In genomic region chr11:101058726-101059125, GRCm38 (mm10) we compare ENCODE assay signal across 7 mouse cellular contexts. TPM values are rescaled to one million over a fixed set of nuclear protein-coding genes. Genes with fewer than 3 reads are reported as not detected.
DNase-seq lines count a peak whose midpoint lies in the region; ATAC-seq and TF ChIP-seq lines count a peak whose summit lies in the region.

No protein-coding gene starts in this region.

- H3K4me3 ChIP-seq in layer of hippocampus, adult 2 months: no peak overlapping the region
- no peak overlapping the region for H3K4me3 ChIP-seq in embryonic fibroblast, embryonic 13.5 days (ENCODE audit: insufficient read depth, low read length)
- no peak overlapping the region for H3K4me3 ChIP-seq in heart, embryonic 10.5 days

- no peaks in the 10 kb centered on the region for H3K27me3 ChIP-seq in heart, embryonic 10.5 days (ENCODE audit: insufficient read depth, poor library complexity, severe bottlenecking)

- H3K4me1 ChIP-seq in embryonic fibroblast, embryonic 13.5 days (ENCODE audit: control insufficient read depth, insufficient read depth, low read length): peaks cover 30% of the 10 kb centered on the region
- H3K4me1 ChIP-seq in heart, embryonic 10.5 days: peaks cover 87% of the 10 kb centered on the region

- H3K27ac ChIP-seq in layer of hippocampus, adult 2 months: peak overlapping the region; percentile 88
- H3K27ac ChIP-seq in embryonic fibroblast, embryonic 13.5 days (ENCODE audit: insufficient read depth, low read length): 0 out of 2 replicates have a peak overlapping the region, but pooled peaks have one; percentile 96
- peak overlapping the region; percentile 89 for H3K27ac ChIP-seq in heart, embryonic 10.5 days

- ATAC-seq in megakaryocyte progenitor cell, adult 5-6 weeks (replicated peaks; ENCODE audit: poor library complexity): no peak

- 39% methylated on average over 5 of the region's 5 CpGs for WGBS in heart, embryonic 10.5 days

- no peak for DNase-seq in layer of hippocampus, adult 2 months (ENCODE audit: low spot score in 2 of 2)
- DNase-seq in layer of hippocampus, postnatal 25 days (ENCODE audit: extremely low spot score in 1 of 2, low spot score in 1 of 2): no peak
- no peak for DNase-seq in heart, embryonic 10.5 days (ENCODE audit: low spot score)
- DNase-seq in kidney, postnatal 14 days: peak; percentile 42
- DNase-seq in MN1 (ENCODE audit: low spot score): no peak

- H3K36me3 ChIP-seq in heart, embryonic 10.5 days: peaks cover 42% of the 10 kb centered on the region

- no peaks in the 10 kb centered on the region for H3K9me3 ChIP-seq in heart, embryonic 10.5 days

- no peak for TF ChIP-seq POLR2A in embryonic fibroblast, embryonic 13.5 days (IDR thresholded peaks at IDR 0.05; ENCODE audit: low read depth, low read length)

- no peak for TF ChIP-seq CTCF in layer of hippocampus, adult 2 months (conservative IDR thresholded peaks at IDR 0.05)
- no peak for TF ChIP-seq CTCF in embryonic fibroblast, embryonic 13.5 days (IDR thresholded peaks at IDR 0.05; ENCODE audit: borderline replicate concordance, insufficient read depth, low read length)

RNA-seq across cellular contexts. Expression of gene Naglu, which starts 11.1 kb away (rescaled TPM):
- total RNA-seq in layer of hippocampus, adult 2 months (2021): 1 to 10 TPM; 8.7 to 9.6 TPM
- 10 to 100 TPM in 1 of 2 experiments, 1 to 10 TPM in 1; 9.2 to 10.8 TPM for total RNA-seq in layer of hippocampus, postnatal 25 days (2021)
- 21.8 and 24.9 TPM in 2 replicates for polyA plus RNA-seq in embryonic fibroblast, embryonic 13.5 days (2011; ENCODE audit: insufficient read length, low read depth, missing spikeins)
- 13.9 and 15.8 TPM in 2 replicates for polyA plus RNA-seq in heart, embryonic 10.5 days (2016; fragmentation: Nextera tagmentation; extraction: Ambion mirVana)
- total RNA-seq in megakaryocyte progenitor cell, adult 5-6 weeks (2015): 6.0 and 8.4 TPM in 2 replicates
- 9.9 and 12.0 TPM in 2 replicates for total RNA-seq in megakaryocyte progenitor cell, adult 5-6 weeks (2017)

RNA-seq across cellular contexts. Expression of gene Hsd17b1, which starts 19.5 kb away (rescaled TPM):
- under 1 TPM; 0.71 to 0.92 TPM for total RNA-seq in layer of hippocampus, adult 2 months (2021)
- total RNA-seq in layer of hippocampus, postnatal 25 days (2021): under 1 TPM; 0.63 to 0.94 TPM
- 1.2 and 5.2 TPM in 2 replicates for polyA plus RNA-seq in embryonic fibroblast, embryonic 13.5 days (2011; ENCODE audit: insufficient read length, low read depth, missing spikeins)
- 0.21 TPM in 1 of 2 replicates, not detected in the other for polyA plus RNA-seq in heart, embryonic 10.5 days (2016; fragmentation: Nextera tagmentation; extraction: Ambion mirVana)
- 6.0 and 9.8 TPM in 2 replicates for total RNA-seq in megakaryocyte progenitor cell, adult 5-6 weeks (2015)
- total RNA-seq in megakaryocyte progenitor cell, adult 5-6 weeks (2017): 3.2 and 5.2 TPM in 2 replicates

RNA-seq across cellular contexts. Expression of gene Coasy, which starts 23.6 kb away (rescaled TPM):
- total RNA-seq in layer of hippocampus, adult 2 months (2021): 10 to 100 TPM; 24.9 to 25.8 TPM
- 10 to 100 TPM; 25.1 to 29.9 TPM for total RNA-seq in layer of hippocampus, postnatal 25 days (2021)
- 14.9 and 15.0 TPM in 2 replicates for polyA plus RNA-seq in embryonic fibroblast, embryonic 13.5 days (2011; ENCODE audit: insufficient read length, low read depth, missing spikeins)
- 36.5 and 37.0 TPM in 2 replicates for polyA plus RNA-seq in heart, embryonic 10.5 days (2016; fragmentation: Nextera tagmentation; extraction: Ambion mirVana)
- 19.8 and 28.1 TPM in 2 replicates for total RNA-seq in megakaryocyte progenitor cell, adult 5-6 weeks (2015)
- 28.0 and 31.7 TPM in 2 replicates for total RNA-seq in megakaryocyte progenitor cell, adult 5-6 weeks (2017)

RNA-seq across cellular contexts. Expression of gene Mlx, which starts 28.4 kb away (rescaled TPM):
- total RNA-seq in layer of hippocampus, adult 2 months (2021): 10 to 100 TPM; 40.0 to 41.1 TPM
- total RNA-seq in layer of hippocampus, postnatal 25 days (2021): 10 to 100 TPM; 45.1 to 45.6 TPM
- 29.9 and 30.1 TPM in 2 replicates for polyA plus RNA-seq in embryonic fibroblast, embryonic 13.5 days (2011; ENCODE audit: insufficient read length, low read depth, missing spikeins)
- polyA plus RNA-seq in heart, embryonic 10.5 days (2016; fragmentation: Nextera tagmentation; extraction: Ambion mirVana): 42.6 and 52.0 TPM in 2 replicates
- total RNA-seq in megakaryocyte progenitor cell, adult 5-6 weeks (2015): 76.4 and 83.6 TPM in 2 replicates
- 84.7 and 90.0 TPM in 2 replicates for total RNA-seq in megakaryocyte progenitor cell, adult 5-6 weeks (2017)

RNA-seq across cellular contexts. Expression of gene Psmc3ip, which starts 36.5 kb away (rescaled TPM):
- total RNA-seq in layer of hippocampus, adult 2 months (2021): 1 to 10 TPM; 4.4 to 4.7 TPM
- total RNA-seq in layer of hippocampus, postnatal 25 days (2021): 1 to 10 TPM; 3.3 to 4.4 TPM
- polyA plus RNA-seq in embryonic fibroblast, embryonic 13.5 days (2011; ENCODE audit: insufficient read length, low read depth, missing spikeins): 10.3 and 12.9 TPM in 2 replicates
- polyA plus RNA-seq in heart, embryonic 10.5 days (2016; fragmentation: Nextera tagmentation; extraction: Ambion mirVana): 29.6 and 40.8 TPM in 2 replicates
- total RNA-seq in megakaryocyte progenitor cell, adult 5-6 weeks (2015): 32.7 and 40.2 TPM in 2 replicates
- 58.6 and 67.8 TPM in 2 replicates for total RNA-seq in megakaryocyte progenitor cell, adult 5-6 weeks (2017)
